Mouse (Mus musculus) mature B cell (primary cell): Measurements from ENCODE around the gene Tmem135.

Experiments
- in situ Hi-C: fragments of 300-500 bp; cut with MboI; formaldehyde crosslinking; loops from 2 replicates; pipeline ENCODE4 v1.14.3; 2019

Tmem135 gene

DNA sequence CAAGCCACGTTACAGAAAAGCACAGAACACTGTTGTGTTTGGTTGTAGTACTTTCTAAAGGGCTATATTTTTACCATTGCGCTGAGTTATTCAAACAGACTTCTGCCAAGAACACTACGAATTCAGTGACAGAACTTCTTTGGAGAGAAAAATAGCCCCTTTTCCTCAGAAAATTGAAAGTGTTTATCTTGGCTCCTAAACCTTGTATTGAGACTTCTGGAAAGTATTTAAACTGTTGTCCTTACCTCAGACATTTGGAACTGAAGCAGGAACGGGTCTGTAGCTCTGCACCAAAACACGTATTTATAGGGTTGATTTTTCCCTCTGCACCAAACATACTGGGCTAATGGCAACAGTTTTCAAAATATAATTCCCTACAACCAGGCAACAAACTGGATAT, 210.6 kb downstream of the Tmem135 start:
- in situ Hi-C loops, result no loop called here

DNA sequence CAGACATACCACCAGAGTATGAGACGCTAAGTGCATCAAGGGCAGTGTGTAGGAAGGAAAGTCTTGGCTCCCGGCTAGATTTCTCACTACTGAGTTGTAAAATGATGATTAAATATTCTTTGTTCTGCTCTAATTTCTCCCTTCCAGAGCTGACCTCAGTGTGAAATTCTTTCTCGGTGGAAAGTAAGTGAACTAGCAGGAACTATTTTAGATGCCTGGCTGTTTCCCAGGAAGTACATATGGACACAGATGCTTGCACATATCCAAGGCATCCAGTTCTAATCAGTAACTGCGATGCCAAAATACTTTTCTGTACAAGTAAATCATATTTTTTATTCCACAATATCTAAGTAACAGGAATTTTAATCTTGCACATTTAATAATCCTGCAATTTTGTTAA, 220.1 kb downstream of the Tmem135 start:
- in situ Hi-C loops, result no loop called here

DNA sequence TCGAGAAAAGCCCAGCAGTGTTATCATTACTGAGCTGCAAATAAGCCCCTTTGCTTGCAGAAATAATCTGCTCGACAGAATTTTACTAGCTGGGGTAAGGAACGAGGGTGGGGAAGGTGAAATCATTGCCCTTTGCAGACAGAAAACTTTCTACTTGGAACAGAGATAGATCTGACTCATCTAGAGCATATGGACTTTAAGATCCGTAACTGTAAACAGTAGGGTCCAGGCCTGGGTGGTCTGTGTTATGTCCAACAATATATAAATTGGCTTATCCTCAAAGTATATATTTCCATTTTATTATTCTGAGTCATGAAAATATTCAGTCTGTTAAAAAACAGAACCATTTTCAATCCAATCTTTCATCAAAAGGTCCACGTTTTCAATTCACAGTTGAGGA, 221.1 kb downstream of the Tmem135 start:
- in situ Hi-C loops, result no loop called here

DNA sequence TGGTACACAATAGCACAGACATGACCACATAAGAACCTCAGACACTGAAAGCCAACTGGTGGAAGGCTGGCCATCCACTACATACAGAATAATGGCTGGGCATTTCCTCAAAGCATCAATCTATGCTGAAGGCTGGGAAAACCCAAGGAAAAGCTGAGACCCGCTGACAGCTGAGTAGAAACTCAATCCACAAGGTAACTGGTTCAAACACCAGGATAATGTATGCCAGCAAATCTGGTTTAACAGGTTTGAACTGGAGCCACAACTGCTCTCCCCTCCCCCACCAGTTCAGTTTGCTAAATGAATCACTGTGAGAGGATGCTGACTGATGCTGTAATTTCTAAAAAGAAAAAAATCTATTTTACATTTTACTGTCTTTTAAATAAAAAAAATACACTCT, 222.7 kb downstream of the Tmem135 start:
- in situ Hi-C loops, result no loop called here

DNA sequence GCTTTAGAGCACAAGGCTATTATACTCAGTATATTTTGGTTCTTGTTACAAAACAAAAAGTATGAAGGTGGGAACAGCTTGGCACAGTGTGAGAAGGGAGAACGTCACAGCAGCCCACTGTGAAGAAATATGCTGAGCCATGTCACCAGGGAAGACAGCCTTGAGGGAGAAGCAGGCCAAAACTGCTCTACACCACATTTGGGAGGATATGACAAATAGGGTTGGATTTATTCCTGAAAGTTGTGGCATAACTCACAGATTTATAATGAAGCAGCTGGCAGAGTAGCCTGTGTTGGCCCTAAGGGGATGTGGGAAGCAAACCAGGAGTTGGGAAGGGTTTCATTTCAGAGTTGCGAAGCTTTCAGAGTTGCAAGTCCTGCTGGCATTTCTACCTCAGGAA, 225.4 kb downstream of the Tmem135 start:
- in situ Hi-C loops, result no loop called here

DNA sequence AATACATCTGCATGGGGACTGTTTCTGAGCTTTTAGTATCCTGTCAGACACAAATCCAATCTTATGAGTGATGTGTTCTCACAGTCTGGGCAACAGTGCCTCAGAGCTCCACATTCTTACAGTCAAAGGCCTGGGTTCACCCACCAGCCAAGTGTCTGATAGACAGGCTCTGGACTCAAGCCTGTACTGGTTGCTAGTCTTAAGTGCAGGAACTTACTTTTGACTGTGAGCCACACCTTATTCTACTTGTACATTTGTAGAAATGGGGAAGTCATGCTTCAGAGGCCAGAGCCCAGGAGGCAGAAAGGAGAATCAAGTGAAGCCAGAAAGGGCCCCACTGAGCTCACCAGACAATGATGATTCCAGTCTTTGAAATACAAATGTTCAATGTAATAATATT, 226.1 kb downstream of the Tmem135 start:
- in situ Hi-C loops, result no loop called here

DNA sequence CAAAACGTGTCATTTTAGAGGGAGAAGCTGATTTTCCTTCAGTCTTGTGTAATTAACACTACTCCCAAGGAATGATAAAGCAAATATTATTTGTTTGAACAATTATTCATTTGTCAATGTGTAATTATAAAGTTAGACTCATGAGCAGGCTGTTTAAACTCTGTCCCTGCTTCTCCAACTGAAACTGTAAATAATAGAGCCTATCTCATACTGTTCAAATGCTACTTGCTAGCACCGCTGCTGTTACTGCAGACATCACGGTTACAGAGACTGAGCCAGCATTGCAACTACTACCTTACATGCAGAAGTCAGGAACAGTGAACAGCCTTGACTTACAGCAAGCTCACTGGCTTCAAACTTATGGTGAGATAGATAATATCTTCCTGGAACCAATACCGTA, 229.6 kb downstream of the Tmem135 start:
- in situ Hi-C loops, result loop anchor here (25.0 kb wide), 1 partner anchor 238 kb away; the partner anchor contains the start of genes Fzd4 and Tmem135

DNA sequence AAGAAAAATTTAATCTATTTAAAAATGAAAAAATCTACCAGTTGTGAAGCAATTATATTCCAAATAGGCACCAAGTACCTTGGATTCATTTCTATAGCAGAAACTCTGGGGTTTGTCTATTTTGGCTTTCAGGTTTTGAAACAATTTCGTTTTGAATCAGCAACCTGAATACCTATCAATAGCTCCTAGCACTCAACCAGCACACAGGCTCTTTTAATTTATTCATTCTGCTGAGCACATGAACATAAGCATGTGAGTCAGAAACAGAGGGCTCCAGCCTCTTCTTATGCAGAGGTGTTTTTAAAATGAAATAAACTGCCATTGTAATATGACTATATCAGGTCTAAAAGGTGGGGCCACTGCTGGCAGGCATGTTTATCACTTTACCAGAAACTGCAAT, 231.0 kb downstream of the Tmem135 start:
- in situ Hi-C loops, result loop anchor here (25.0 kb wide), 1 partner anchor 239 kb away; the partner anchor contains the start of genes Fzd4 and Tmem135

DNA sequence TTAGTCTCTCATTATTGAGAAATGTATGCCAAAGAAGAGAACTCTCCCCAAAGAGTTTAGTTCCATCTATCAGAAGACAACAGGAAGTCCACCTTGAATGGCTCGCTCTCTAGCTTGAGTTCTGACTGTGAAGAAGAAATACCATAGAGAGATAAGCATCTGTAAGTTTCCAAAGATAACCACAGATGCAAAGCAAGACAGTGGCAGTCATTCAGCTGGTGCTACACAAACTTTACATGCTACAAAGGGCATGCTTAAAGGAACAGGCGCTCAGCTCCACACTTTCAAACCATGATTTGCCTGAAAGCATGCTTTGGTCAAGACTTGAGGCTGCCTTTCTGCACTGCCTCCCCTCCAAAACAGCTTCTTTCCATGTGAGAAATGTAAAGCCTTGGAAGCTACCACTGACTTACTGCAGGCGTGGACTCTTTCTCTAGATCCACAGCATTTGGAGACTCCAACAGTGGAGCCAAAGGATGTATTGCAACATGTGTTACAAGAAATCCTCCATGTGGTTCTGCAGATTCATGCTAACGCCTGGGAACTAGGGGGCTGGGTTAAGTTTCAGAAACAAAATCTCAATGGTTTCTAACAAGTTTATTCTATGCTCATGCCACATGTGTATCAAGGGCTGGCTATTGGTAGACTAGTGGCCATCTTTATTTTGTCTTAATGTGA, 232.1 kb downstream of the Tmem135 start:
- in situ Hi-C loops, result loop anchor here (25.0 kb wide), 1 partner anchor 240 kb away; the partner anchor contains the start of genes Fzd4 and Tmem135

DNA sequence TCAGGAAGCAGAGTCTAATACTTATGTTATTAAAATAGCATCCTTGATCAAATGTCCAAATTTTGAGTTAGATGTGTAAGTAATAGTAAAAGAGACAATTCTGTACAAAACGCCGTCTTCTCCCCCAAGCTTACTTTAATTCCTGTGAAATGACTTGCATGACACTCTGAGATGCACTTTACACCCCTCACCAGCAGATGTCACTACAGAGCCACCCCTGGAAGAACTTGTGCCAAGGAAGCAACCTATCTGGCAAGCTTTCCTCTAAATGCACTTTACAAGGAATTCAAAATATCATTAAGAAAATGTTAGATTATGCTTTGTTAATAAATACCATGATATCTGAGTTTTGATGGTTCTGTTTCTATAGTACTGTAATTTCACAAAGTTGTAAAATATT, 235.4 kb downstream of the Tmem135 start:
- in situ Hi-C loops, result loop anchor here (25.0 kb wide), 1 partner anchor 244 kb away; the partner anchor contains the start of genes Fzd4 and Tmem135

DNA sequence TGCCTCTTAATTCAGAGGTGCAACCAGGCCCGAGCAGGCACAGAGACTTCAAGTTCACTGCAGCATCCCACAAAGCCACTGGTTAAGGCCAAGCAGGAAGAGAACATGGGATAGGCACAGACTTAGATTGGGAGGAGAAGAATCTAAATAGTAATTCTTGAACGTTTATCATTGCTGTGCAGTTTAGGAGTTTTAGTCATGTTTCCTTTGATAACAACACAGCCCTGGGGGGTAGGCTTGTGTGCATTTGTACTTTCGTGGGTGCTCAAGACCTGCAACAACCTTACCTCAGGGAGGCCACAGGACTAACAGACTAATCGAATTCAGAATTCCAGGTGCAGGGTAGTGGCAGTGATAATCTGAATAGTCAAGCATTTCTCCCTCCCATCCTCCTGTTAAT, 238.5 kb downstream of the Tmem135 start:
- in situ Hi-C loops, result loop anchor here (25.0 kb wide), 1 partner anchor 247 kb away; the partner anchor contains the start of genes Fzd4 and Tmem135

DNA sequence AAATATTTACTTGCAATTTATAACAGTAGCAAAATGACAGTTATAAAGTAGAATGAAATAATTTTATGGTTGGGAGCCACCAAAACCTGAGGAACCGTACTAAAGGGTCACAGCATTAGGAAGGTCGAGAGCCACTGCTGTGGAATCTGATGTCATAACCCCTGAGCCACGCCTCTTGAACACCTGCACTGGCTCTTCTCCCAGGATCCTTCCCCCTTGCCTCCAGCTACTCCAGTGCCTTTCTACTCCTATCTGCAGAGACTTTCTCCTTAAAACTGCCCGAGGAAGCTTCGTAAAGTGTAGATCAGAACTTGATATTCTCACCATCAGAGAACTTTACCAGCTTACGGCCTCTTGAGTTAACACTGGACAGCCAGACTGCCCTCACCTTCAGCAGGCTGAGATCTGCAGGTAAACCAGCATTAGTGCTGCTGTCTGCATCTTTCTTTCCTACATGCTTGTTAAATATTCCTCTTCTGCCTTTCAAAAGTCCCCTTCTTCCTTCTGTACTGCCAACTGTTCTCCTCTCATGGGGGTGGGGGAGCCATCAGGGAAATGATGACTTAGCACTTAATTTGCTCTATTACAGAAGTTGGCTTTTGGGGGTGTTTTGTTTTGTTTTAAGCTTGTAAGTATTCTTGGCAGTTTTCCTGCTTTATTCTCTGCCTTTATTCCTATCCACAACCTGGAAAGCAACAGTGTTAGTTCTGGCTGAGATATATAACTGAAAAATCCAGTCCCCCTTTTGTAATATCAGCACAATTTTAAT, 242.2 kb downstream of the Tmem135 start:
- in situ Hi-C loops, result loop anchor here (25.0 kb wide), 1 partner anchor 251 kb away; the partner anchor contains the start of genes Fzd4 and Tmem135

DNA sequence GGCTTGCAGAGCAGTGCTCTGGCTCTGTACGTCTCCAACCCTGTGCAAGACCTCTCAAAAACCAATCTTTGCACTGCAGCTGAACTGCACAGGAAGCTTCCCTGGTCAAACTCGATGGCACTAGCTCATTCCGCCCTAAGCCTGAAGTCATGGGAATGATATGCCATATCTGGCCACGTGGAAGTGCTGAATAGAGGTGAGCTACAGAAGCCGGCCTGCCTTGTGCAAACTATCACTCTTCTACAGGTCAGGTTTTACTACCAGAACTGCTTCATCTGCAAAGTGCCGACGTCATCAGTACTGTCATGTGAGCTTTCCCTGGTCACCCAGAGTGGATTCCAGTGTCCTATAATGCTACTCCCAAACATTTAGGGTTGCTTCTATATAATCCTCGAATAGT, 246.7 kb downstream of the Tmem135 start:
- in situ Hi-C loops, result loop anchor here (25.0 kb wide), 1 partner anchor 255 kb away; the partner anchor contains the start of genes Fzd4 and Tmem135

DNA sequence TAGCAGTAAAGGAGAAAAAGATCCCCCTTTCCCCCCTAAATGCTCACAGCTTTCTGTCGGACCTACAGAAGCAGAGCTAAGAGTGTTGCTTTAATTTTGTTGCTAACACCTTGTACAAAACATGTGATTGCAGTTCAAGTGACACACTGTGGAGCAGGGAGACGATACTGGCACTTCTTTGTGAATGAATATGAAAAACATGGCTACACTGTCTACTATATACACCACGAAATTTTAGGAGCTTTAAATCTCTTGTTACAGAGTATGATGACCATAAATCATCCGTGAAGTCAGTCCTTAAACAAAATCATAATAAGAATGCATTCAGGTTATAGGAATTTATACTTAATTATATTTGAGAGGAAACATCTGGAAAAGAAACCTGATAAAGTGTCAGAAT, 247.4 kb downstream of the Tmem135 start:
- in situ Hi-C loops, result loop anchor here (25.0 kb wide), 1 partner anchor 256 kb away; the partner anchor contains the start of genes Fzd4 and Tmem135

DNA sequence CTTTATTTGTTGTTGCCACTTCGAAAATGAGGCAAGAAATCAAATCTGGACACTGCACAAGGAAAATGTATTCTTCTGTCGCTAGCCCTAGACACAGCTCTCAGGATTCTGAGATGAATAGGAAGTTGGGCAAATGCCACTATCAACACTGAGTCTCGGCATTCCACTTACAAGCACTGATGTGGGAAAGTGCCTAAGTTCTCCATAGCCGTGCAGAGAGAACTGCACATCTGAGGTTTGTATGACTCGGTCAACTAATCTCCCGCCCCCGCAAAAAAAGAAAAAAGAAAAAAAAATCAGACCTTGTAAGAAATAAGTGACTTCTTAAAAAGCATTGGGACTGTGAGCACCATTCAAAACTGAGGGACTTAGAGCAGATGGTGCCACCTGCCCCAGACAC, 248.3 kb downstream of the Tmem135 start:
- in situ Hi-C loops, result loop anchor here (25.0 kb wide), 1 partner anchor 257 kb away; the partner anchor contains the start of genes Fzd4 and Tmem135

DNA sequence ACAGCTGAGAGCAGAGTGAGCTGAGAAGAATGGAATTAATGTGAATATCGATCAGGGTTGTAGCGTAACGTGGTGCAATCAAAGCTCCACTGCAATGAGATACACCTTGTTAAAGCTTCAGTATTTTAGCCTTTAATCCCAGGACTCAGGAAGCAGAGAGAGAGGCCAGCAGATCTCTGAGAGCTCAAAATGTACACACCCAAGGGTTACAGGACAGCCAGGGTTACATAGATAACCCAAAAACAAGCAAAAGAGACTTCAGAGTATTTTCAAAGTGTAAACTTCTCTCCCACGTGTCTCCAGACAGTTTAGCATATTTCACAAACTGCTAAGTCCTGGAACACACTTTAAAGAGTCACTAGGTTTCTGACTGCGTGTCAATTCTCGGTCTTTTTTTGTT, 248.8 kb downstream of the Tmem135 start:
- in situ Hi-C loops, result loop anchor here (25.0 kb wide), 1 partner anchor 257 kb away; the partner anchor contains the start of genes Fzd4 and Tmem135

DNA sequence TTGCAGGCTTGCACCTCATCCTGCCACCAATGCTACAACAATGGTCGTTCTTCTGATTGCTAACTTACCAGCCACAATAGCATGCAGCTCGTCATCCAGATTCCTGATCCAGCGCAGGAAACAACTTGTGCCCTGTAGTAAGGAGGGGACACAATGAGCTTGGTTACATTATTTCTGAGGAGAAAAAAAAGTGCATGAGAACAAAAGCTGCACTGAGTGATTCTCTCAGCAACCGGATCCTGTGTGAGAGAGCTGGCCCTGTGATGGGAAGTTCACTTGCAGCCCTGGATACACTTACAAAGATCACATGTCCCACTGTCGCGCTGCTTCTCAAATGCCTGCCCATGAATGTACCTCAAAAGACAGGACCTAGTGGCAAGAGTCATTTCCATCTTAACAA, 252.7 kb downstream of the Tmem135 start:
- in situ Hi-C loops, result loop anchor here (25.0 kb wide), 1 partner anchor 261 kb away; the partner anchor contains the start of genes Fzd4 and Tmem135

DNA sequence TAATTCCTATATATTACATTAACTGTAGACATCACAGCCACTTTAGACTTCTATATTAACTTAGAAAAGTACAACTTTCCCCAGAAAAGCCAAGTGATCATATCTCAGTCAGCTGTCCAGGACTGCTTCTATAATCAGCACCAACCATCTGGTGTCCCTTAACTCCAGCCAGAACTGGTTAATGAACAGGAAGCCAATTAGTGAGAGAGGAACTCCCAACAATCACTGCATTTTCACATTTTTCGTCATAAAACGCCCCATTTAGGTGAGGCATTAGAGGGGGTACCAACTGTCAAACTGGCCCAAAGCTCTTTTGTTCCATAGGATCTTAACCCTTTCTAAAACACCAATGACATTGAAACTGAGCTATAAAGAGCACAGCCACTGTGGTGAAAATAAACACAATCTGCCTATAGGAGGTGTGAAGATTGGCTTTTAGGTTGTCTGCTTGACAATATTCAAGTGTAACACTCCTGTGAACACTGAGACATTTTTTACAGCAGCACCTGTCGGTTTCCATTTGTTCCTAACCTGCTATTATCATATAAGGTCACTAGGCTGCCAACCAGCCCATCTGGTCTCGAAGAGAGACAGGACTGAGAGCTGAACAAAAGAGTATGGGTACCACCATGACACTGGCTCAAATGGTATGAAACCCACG, 263.3 kb downstream of the Tmem135 start:
- in situ Hi-C loops, result no loop called here

DNA sequence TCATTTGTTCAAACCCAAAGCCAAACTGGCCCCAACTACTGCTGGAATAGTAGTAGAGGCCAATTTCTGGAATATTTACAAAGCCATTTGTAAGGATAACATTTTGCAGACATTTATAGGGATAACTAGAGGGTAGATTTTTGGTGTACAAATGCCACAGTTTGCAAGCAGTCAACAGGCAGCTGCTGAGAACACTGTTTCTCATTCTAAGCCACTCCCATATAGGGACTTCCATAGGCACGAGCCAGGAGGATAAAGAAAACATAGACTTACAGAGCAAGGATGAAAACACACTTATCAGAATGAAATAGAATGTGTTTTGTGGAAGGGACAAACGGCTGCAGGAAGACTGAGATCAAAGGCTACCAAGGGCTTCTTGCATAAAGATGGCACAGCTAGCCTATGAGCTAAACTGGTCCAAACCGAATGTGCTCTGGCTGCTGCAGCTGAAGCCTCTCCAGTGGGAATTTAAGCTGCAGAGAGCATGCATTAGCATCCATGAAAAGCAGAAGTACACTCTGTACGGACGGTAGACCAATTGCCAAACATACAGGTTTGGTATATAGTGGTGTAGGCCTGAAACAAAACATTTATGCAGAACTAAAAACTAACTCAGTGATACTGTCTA, 269.0 kb downstream of the Tmem135 start:
- in situ Hi-C loops, result no loop called here

DNA sequence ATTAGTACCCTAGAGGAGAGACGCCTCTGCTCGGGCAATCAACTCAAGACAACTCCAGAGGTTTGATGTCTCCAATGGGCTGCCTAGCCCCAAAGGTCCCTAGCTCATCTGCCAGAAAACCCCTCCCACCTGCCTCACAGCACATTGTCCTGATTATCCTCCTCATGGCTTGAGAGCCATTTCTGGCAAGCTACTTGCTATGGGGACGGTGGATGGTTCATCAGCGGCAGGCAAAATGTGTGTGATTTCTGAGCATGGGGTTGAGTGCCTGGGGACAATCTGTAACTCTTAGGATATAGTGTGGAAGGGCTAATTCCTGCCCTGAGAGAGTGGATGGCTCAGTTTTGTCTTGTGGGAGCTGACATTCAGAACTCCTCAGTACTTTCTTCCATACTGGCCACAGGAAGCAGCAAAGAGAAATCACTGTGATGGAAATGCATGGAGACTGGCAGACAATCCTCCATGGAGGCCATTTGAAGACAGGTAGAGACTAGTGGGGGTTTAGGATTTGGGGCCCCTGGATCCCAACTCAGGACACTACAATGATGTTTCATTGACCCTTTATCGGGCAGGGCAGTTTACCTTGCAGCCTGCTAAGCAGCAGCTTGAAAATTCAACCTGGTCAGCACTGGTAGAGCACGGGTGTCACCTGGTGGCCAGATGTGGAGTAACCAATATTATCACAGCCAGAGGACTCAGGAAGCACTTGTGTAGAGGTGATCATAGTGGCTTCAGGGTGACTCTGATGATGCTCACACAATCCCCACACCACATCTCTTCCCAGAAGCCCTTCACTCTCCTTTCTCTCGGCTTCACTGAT, 277.7 kb downstream of the Tmem135 start:
- in situ Hi-C loops, result no loop called here

DNA sequence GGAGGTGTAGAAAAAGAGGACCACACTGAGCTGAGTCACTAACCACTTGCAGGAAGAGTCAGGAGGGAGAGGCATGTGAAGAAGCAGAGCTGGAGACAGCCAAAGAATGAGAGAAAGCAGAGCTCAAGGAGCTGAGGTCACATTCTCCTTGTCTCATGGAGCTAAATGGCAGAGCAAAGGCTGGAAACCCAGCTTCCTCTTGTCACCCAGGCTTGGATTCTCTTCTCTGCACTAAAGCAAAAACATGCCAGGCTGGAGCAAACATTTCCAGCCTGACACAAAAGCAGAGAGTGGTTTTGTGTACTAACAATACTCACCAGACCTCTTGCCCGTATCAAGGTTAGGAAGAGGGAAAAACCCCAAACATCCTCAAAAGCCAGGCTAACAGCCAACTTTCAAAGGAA, 287.8 kb downstream of the Tmem135 start:
- in situ Hi-C loops, result no loop called here
